Comparison of ENCODE assay signal across 8 mouse cellular contexts in the genomic region with DNA sequence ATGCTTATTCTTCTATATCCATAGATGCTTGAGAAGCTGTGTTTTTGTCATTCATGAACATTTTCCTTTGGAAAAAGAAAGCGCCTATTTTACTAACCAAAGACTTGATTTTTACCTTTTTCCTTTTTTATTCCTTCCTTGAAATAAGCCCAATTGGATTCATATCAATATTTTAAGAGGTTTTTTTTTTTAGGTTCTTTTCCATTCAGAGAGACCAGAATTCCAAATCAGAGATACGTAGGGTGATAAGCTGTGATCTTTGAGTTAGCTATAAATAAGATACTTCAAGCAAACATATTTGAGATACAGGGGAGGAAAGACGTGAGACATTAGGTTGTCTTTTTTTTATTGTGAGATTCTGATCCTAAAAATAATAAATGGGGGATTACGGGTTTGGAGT. TPM values are rescaled to one million over a fixed set of nuclear protein-coding genes. Genes with fewer than 3 reads are reported as not detected.
A peak's percentile ranks its signal among the peaks of the same experiment; 100 is the strongest.
DNase-seq lines count a peak whose midpoint lies in the region; ATAC-seq lines count a peak whose summit lies in the region.

Gene Cpeb4, plus strand, starts transcription at position 301 of the 400 bp plus-strand sequence.

- 73% methylated on average over 4 of the region's 4 CpGs for WGBS in lung, embryonic 16.5 days
- WGBS in liver, embryonic 12.5 days (ENCODE audit: insufficient replicate concordance) = 72% methylated on average over 4 of the region's 4 CpGs

- peak within 1 kb of the TSS; percentile 80 for H3K9ac ChIP-seq in lung, embryonic 16.5 days (ENCODE audit: low read length)
- peak within 1 kb of the TSS; percentile 97 for H3K9ac ChIP-seq in liver, embryonic 12.5 days

- no peaks in the 10 kb centered on the region for H3K9me3 ChIP-seq in lung, embryonic 16.5 days (ENCODE audit: control insufficient read depth, low read length)
- no peaks in the 10 kb centered on the region for H3K9me3 ChIP-seq in liver, embryonic 12.5 days (replicated peaks)

- DNase-seq in lung, adult 18-20 months = no peak
- no peak for DNase-seq in heart, postnatal 4 days
- DNase-seq in c-Kit-positive CD71-positive TER-119-positive erythroid progenitor cells, embryonic 14.5 days (ENCODE audit: low spot score) = no peak

- H3K27ac ChIP-seq in lung, embryonic 16.5 days (ENCODE audit: low read length) = peak within 1 kb of the TSS; percentile 81
- peak within 1 kb of the TSS; percentile 94 for H3K27ac ChIP-seq in liver, embryonic 12.5 days

- H3K4me2 ChIP-seq in lung, embryonic 16.5 days (ENCODE audit: low read depth, low read length) = peak within 1 kb of the TSS; percentile 92
- peak within 1 kb of the TSS; percentile 69 for H3K4me2 ChIP-seq in liver, embryonic 12.5 days

- ATAC-seq in lung, embryonic 16.5 days (ENCODE audit: low read depth) = no peak
- ATAC-seq in erythroid progenitor cell, adult 5-6 weeks (replicated peaks; ENCODE audit: low FRiP score, poor library complexity, severe bottlenecking) = no peak
- ATAC-seq in liver, embryonic 12.5 days = no peak
- ATAC-seq in granulocyte monocyte progenitor cell, adult 5-6 weeks (replicated peaks; ENCODE audit: poor library complexity, severe bottlenecking) = no peak
- ATAC-seq in cerebellum, adult (ENCODE audit: insufficient number of reproducible peaks, low FRiP score, low TSS enrichment) = no peak

- no peaks in the 10 kb centered on the region for H3K36me3 ChIP-seq in lung, embryonic 16.5 days (ENCODE audit: control insufficient read depth, insufficient read depth, low read length)
- H3K36me3 ChIP-seq in liver, embryonic 12.5 days = peaks cover 34% of the 10 kb centered on the region

- no peaks in the 10 kb centered on the region for H3K27me3 ChIP-seq in lung, embryonic 16.5 days (ENCODE audit: control insufficient read depth, insufficient read depth, low read depth, low read length)
- H3K27me3 ChIP-seq in liver, embryonic 12.5 days (replicated peaks) = no peaks in the 10 kb centered on the region

- peaks cover 11% of the 10 kb centered on the region; the same call in 1 of the 2 replicates for H3K4me1 ChIP-seq in lung, embryonic 16.5 days (replicated peaks; ENCODE audit: control insufficient read depth, insufficient read depth, low read length)
- peaks cover 41% of the 10 kb centered on the region for H3K4me1 ChIP-seq in liver, embryonic 12.5 days

- peak within 1 kb of the TSS; percentile 96 for H3K4me3 ChIP-seq in lung, embryonic 16.5 days (ENCODE audit: low read length)
- H3K4me3 ChIP-seq in liver, embryonic 12.5 days = peak within 1 kb of the TSS; percentile 90

RNA-seq across cellular contexts. Expression of gene Cpeb4, which starts in this region (rescaled TPM):
- 3.5 and 4.4 TPM in 2 replicates for polyA plus RNA-seq in lung, embryonic 16.5 days (2015; fragmentation: Nextera tagmentation; extraction: Ambion mirVana)
- total RNA-seq in erythroid progenitor cell, adult 5-6 weeks (2015; ENCODE audit: low replicate concordance) = 413 and 439 TPM in 2 replicates
- 229 and 303 TPM in 2 replicates for total RNA-seq in erythroid progenitor cell, adult 5-6 weeks (2017; ENCODE audit: low replicate concordance)
- total RNA-seq in heart, postnatal 4 days (2021) = 10 to 100 TPM; 63.1 to 71.0 TPM
- 21.5 and 24.7 TPM in 2 replicates for polyA plus RNA-seq in liver, embryonic 12.5 days (2016; fragmentation: Nextera tagmentation; extraction: Ambion mirVana)
- total RNA-seq in granulocyte monocyte progenitor cell, adult 5-6 weeks (2014; fragmentation: Nextera tagmentation) = 4.3 and 9.2 TPM in 2 replicates
- 6.7 and 7.6 TPM in 2 replicates for total RNA-seq in granulocyte monocyte progenitor cell, adult 5-6 weeks (2017)

Comparison
In these comparisons a context has a peak if more than half of its experiments do, and no peak if none do; other contexts are left out.
1. RNA of gene Cpeb4 (total RNA-seq): 229 to 439 TPM in erythroid progenitor cell, adult 5-6 weeks and 63.1 to 71.0 TPM in heart, postnatal 4 days; 4.3 to 9.2 TPM in granulocyte monocyte progenitor cell, adult 5-6 weeks; every median in the first group is over 4 times any median in the second.